Mouse (Mus musculus): ENCODE results near the gene St7. TPM values are rescaled to one million over a fixed set of nuclear protein-coding genes. Genes with fewer than 3 reads are reported as not detected.

Gene St7
- polyA plus RNA-seq (2014; fragmentation: Illumina TruSeq; extraction: RNeasy Lipid Tissue Mini Kit (QIAGEN cat#74804)): 15.2 TPM

DNA sequence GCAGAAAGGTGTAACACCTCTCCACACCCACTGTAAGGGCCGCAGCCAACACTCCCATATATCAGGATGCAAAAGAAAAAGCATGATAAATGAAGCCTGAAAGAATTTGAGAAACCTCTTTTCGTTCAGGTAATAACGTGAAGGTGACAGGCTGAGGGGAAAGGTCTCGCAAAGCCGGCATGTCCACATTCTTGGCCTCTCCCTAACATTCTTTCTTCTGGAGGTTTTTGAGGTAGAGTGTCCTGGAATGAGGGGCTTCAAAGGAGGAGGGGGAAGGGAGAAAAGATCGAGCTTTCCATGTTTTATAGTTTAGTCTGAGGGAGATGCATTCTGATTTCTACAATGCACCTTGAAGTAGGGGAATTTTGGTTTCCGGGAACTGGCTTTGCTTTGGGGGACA, at the start of gene St7:
TSS of gene St7 (plus strand) at position 287 of the 400 bp plus-strand sequence.

Other genes starting within 250 kb of the St7 start
- gene Met, start 229.1 kb upstream of the St7 start, polyA plus RNA-seq (2014; fragmentation: Illumina TruSeq; extraction: RNeasy Lipid Tissue Mini Kit (QIAGEN cat#74804)): 12.0 TPM
- 681 TPM for gene Capza2, start 56.7 kb upstream of the St7 start, polyA plus RNA-seq (2014; fragmentation: Illumina TruSeq; extraction: RNeasy Lipid Tissue Mini Kit (QIAGEN cat#74804))

All from ovary, adult 10 weeks (tissue).